Mouse (Mus musculus) testis, adult 2 months (tissue): ENCODE results near the gene Gm13539.

Source experiments
- CTCF ChIP-seq: fragments of 200-500 bp; IDR thresholded peaks from 2 replicates; pipeline ENCODE4 v1.5.1; 2012; ENCODE audit warnings: low read depth, mild to moderate bottlenecking, inconsistent platforms, low read length, moderate library complexity; ENCODE audit not compliant: control insufficient read depth, insufficient read depth, insufficient replicate concordance
- POLR2A ChIP-seq: fragments of 200-500 bp; IDR thresholded peaks from 2 replicates; pipeline ENCODE4 v1.6.1; 2012; ENCODE audit warnings: low read depth, mild to moderate bottlenecking, inconsistent platforms, low read length, moderate library complexity; ENCODE audit not compliant: control insufficient read depth

- TF ChIP-seq CTCF (no peak), POLR2A (no peak)
These were observed 7.0 kb downstream of the Gm13539 start for GRCm38 (mm10) chr2:25789092-25789491.
